Comparison of ENCODE assay signal across 10 mouse cellular contexts in the genomic region with DNA sequence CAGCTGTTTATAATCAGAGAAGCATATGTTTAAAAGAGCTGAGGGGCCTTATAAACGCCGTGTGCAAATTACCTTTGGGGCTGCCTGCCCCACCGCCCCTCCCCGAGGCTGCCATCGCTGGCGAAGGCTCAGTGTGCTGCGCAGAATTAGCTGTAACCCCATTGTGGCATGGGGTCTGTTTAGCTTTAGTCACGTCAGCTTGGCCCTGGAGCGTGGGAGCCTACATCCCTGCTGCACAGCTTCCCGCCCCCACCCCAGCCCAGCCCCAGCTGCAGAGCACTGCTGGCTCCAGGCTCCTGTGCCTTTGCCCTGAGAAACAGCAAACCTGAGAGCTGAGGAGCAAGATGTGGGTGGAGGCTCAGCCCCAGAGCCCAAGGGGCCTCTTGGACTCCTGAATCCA.
DNase-seq lines count a peak whose midpoint lies in the region; ATAC-seq and TF ChIP-seq lines count a peak whose summit lies in the region.
"Had no signal": no experiment of that assay in that cellular context is flagged by ENCODE, and none has a peak within 500 bp of the region (broad histone marks: within the 10 kb centered on the region; RNA-seq: fewer than 3 reads in every experiment).

No protein-coding gene starts in this region.

- no peaks in the 10 kb centered on the region for H3K9me3 ChIP-seq in kidney, postnatal 0 days (replicated peaks; ENCODE audit: low read length)
- H3K9me3 ChIP-seq in embryonic facial prominence, embryonic 10.5 days = no peaks in the 10 kb centered on the region
- H3K9me3 ChIP-seq in embryonic facial prominence, embryonic 15.5 days (replicated peaks) = no peaks in the 10 kb centered on the region
- no peaks in the 10 kb centered on the region for H3K9me3 ChIP-seq in neural tube, embryonic 12.5 days

- WGBS in kidney, postnatal 0 days = 27% methylated on average over 10 of the region's 10 CpGs
- 65% methylated on average over 10 of the region's 10 CpGs for WGBS in kidney, adult 2 months
- 41% methylated on average over 10 of the region's 10 CpGs for WGBS in embryonic facial prominence, embryonic 10.5 days
- WGBS in embryonic facial prominence, embryonic 15.5 days = 22% methylated on average over 10 of the region's 10 CpGs
- WGBS in neural tube, embryonic 12.5 days = 30% methylated on average over 10 of the region's 10 CpGs

- H3K4me2 ChIP-seq in kidney, postnatal 0 days (ENCODE audit: low read length) = no peak overlapping the region
- 0 out of 2 replicates have a peak overlapping the region, but pooled peaks have one; percentile 17 for H3K4me2 ChIP-seq in embryonic facial prominence, embryonic 15.5 days (replicated peaks)
- peak overlapping the region; percentile 20; the same call in 1 of the 2 replicates for H3K4me2 ChIP-seq in neural tube, embryonic 12.5 days (replicated peaks)

- no peak for DNase-seq in kidney, postnatal 0 days (ENCODE audit: low spot score)
- DNase-seq in kidney, adult 2 months = no peak
- DNase-seq in embryonic facial prominence, embryonic 10.5 days (ENCODE audit: low spot score) = peak; percentile 77
- no peak for DNase-seq in thymus, postnatal 36 days
- DNase-seq in left cerebral cortex, postnatal 4 days = no peak
- DNase-seq: cerebellum, postnatal 25 days; forebrain, postnatal 0 days had no signal

- no peak overlapping the region for H3K4me3 ChIP-seq in kidney, postnatal 0 days (replicated peaks; ENCODE audit: low read depth, low read length)
- no peak overlapping the region for H3K4me3 ChIP-seq in kidney, adult 2 months (ENCODE audit: insufficient read depth, low read depth, low read length)
- no peak overlapping the region for H3K4me3 ChIP-seq in embryonic facial prominence, embryonic 10.5 days
- no peak overlapping the region for H3K4me3 ChIP-seq in embryonic facial prominence, embryonic 15.5 days (replicated peaks)
- no peak overlapping the region for H3K4me3 ChIP-seq in neural tube, embryonic 12.5 days

- TF ChIP-seq POLR2A in kidney, adult 2 months (IDR thresholded peaks at IDR 0.05; ENCODE audit: low read depth, low read length) = no peak

- intact Hi-C loops in left cerebral cortex, postnatal 4 days (cut with DNase I) = no loop called here

- no peaks in the 10 kb centered on the region; the same call in 1 of the 2 replicates for H3K4me1 ChIP-seq in kidney, postnatal 0 days (replicated peaks; ENCODE audit: insufficient read depth, low read length)
- H3K4me1 ChIP-seq in kidney, adult 2 months (ENCODE audit: control insufficient read depth, insufficient read depth, low read length) = no peaks in the 10 kb centered on the region
- H3K4me1 ChIP-seq in embryonic facial prominence, embryonic 10.5 days = peaks cover 47% of the 10 kb centered on the region
- H3K4me1 ChIP-seq in embryonic facial prominence, embryonic 15.5 days = peaks cover 44% of the 10 kb centered on the region
- H3K4me1 ChIP-seq in neural tube, embryonic 12.5 days = peaks cover 12% of the 10 kb centered on the region

- ATAC-seq in kidney, postnatal 0 days (replicated peaks; ENCODE audit: low FRiP score, low read depth) = no peak
- ATAC-seq in embryonic facial prominence, embryonic 15.5 days (ENCODE audit: insufficient number of reproducible peaks, low FRiP score, low TSS enrichment, low read depth) = peak; percentile 88
- 0 out of 2 replicates have a peak, but pooled peaks have one; percentile 63 for ATAC-seq in neural tube, embryonic 12.5 days (ENCODE audit: low FRiP score, low read depth)
- ATAC-seq: activated CD4-positive, CD25-positive, alpha-beta regulatory T cell, adult 4 months; forebrain, postnatal 0 days had no signal

- H3K27ac ChIP-seq in kidney, postnatal 0 days = no peak overlapping the region
- H3K27ac ChIP-seq in kidney, adult 2 months (ENCODE audit: insufficient read depth, low read depth, low read length) = no peak overlapping the region
- H3K27ac ChIP-seq in embryonic facial prominence, embryonic 10.5 days (replicated peaks) = peak overlapping the region; percentile 36; the same call in 1 of the 2 replicates
- H3K27ac ChIP-seq in embryonic facial prominence, embryonic 15.5 days (replicated peaks) = peak overlapping the region; percentile 83
- no peak overlapping the region for H3K27ac ChIP-seq in neural tube, embryonic 12.5 days

- no peak for TF ChIP-seq CTCF in kidney, postnatal 0 days (IDR thresholded peaks at IDR 0.05; ENCODE audit: low read depth)
- TF ChIP-seq CTCF in kidney, adult 2 months (conservative IDR thresholded peaks at IDR 0.05; ENCODE audit: insufficient read depth, insufficient read length, low read depth, low read length) = no peak

- H3K36me3 ChIP-seq in kidney, postnatal 0 days (ENCODE audit: insufficient read depth, low read length) = no peaks in the 10 kb centered on the region
- no peaks in the 10 kb centered on the region for H3K36me3 ChIP-seq in kidney, adult 2 months (ENCODE audit: control insufficient read depth, insufficient read depth, low read length)
- H3K36me3 ChIP-seq in embryonic facial prominence, embryonic 10.5 days (replicated peaks) = no peaks in the 10 kb centered on the region
- H3K36me3 ChIP-seq in embryonic facial prominence, embryonic 15.5 days = no peaks in the 10 kb centered on the region
- H3K36me3 ChIP-seq in neural tube, embryonic 12.5 days = no peaks in the 10 kb centered on the region

- no peaks in the 10 kb centered on the region for H3K27me3 ChIP-seq in kidney, postnatal 0 days (ENCODE audit: insufficient read depth, low read length)
- no peaks in the 10 kb centered on the region for H3K27me3 ChIP-seq in kidney, adult 2 months (replicated peaks; ENCODE audit: control insufficient read depth, insufficient read depth, low read length)
- H3K27me3 ChIP-seq in embryonic facial prominence, embryonic 10.5 days (replicated peaks; ENCODE audit: low read depth, poor library complexity, severe bottlenecking) = no peaks in the 10 kb centered on the region
- H3K27me3 ChIP-seq in embryonic facial prominence, embryonic 15.5 days = no peaks in the 10 kb centered on the region
- no peaks in the 10 kb centered on the region for H3K27me3 ChIP-seq in neural tube, embryonic 12.5 days (replicated peaks)

- peak overlapping the region; percentile 15; the same call in 1 of the 2 replicates for H3K9ac ChIP-seq in kidney, postnatal 0 days (ENCODE audit: low read depth, low read length)
- no peak overlapping the region for H3K9ac ChIP-seq in embryonic facial prominence, embryonic 15.5 days
- 0 out of 2 replicates have a peak overlapping the region, but pooled peaks have one; percentile 21 for H3K9ac ChIP-seq in neural tube, embryonic 12.5 days
- H3K9ac ChIP-seq: forebrain, postnatal 0 days had no signal

Comparison
In these comparisons a context has a peak if more than half of its experiments do, and no peak if none do; other contexts are left out.
1. H3K27ac ChIP-seq: peak in embryonic facial prominence, embryonic 10.5 days (single experiment) and embryonic facial prominence, embryonic 15.5 days (single experiment); none in kidney, postnatal 0 days (single experiment), kidney, adult 2 months (single experiment) and neural tube, embryonic 12.5 days (single experiment).